Mouse (Mus musculus) erythroblast, embryonic 14.5 days (primary cell): ENCODE measurements around the gene Tedc1.

Source experiments
- GATA1 ChIP-seq: IDR thresholded peaks from 2 replicates; pipeline ENCODE4 v1.6.1; 2012; ENCODE audit warnings: low read length, inconsistent platforms, mixed read lengths
- TAL1 ChIP-seq: IDR thresholded peaks from 3 replicates; pipeline ENCODE4 v1.6.1; 2012; ENCODE audit warnings: low read length, inconsistent platforms, mixed read lengths

DNA sequence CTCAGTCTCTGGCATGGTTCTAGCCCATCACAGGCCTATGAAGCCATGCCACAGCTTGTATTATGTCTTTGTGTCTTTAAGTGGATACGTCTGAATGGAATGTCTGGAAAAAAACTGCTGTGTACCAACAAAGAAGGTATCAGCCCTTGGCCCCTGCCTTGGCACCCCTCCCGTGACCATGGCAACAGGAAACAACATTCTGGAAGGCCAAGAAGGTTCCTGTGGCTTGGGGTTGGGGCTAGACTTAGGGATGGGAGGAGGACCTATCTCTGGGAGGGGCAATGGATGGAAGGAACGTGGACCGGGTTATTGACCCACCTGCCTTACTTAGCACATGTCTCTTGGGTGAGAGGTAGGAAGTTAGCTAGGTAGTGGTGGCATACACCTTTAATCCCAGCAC lies 6.9 kb upstream of the Tedc1 start:
- TF ChIP-seq GATA1 (no peak), TAL1 (no peak)
